Mouse (Mus musculus): Measurements from ENCODE around the gene Xcr1. TPM values are rescaled to one million over a fixed set of nuclear protein-coding genes. Genes with fewer than 3 reads are reported as not detected.
A peak's percentile ranks its signal among the peaks of the same experiment; 100 is the strongest.

The Xcr1 gene
- 0.06 TPM in 1 of 2 replicates, not detected in the other for polyA plus RNA-seq (2014; fragmentation: Nextera tagmentation; extraction: Ambion mirVana)

GRCm38 (mm10) chr9:123861929-123862328, at the start of gene Xcr1:
TSS of gene Xcr1 (minus strand) at chr9:123862029.
- no peak for ATAC-seq (ENCODE audit: low read depth)
- no peak for DNase-seq (ENCODE audit: low spot score)
- no peaks in the 10 kb centered on the region for H3K9me3 ChIP-seq (ENCODE audit: control insufficient read depth, low read length)
- H3K4me2 ChIP-seq (ENCODE audit: low read depth, low read length), result no peak within 1 kb of the TSS
- no peak within 1 kb of the TSS for H3K4me3 ChIP-seq (ENCODE audit: low read depth, low read length)
- H3K36me3 ChIP-seq (ENCODE audit: control insufficient read depth, insufficient read depth, low read length), result no peaks in the 10 kb centered on the region
- H3K9ac ChIP-seq (ENCODE audit: low read depth, low read length), result no peak within 1 kb of the TSS
- 84% methylated on average over 9 of the region's 9 CpGs for WGBS
- no peaks in the 10 kb centered on the region for H3K27me3 ChIP-seq (replicated peaks; ENCODE audit: control insufficient read depth, insufficient read depth, low read length)
- no peaks in the 10 kb centered on the region for H3K4me1 ChIP-seq (ENCODE audit: control insufficient read depth, insufficient read depth, low read length)
- H3K27ac ChIP-seq (replicated peaks; ENCODE audit: low read depth, low read length), result no peak within 1 kb of the TSS; the same call in 1 of the 2 replicates

- Histone ChIP-seq H3K27me3 (replicated peaks; ENCODE audit: control insufficient read depth, insufficient read depth, low read length) (no peaks in the 10 kb centered on the region), H3K36me3 (ENCODE audit: control insufficient read depth, insufficient read depth, low read length) (no peaks in the 10 kb centered on the region), H3K9me3 (ENCODE audit: control insufficient read depth, low read length) (no peaks in the 10 kb centered on the region), H3K27ac (replicated peaks; ENCODE audit: low read depth, low read length) (no peak overlapping the region), H3K9ac (ENCODE audit: low read depth, low read length) (no peak overlapping the region), H3K4me1 (ENCODE audit: control insufficient read depth, insufficient read depth, low read length) (no peaks in the 10 kb centered on the region), H3K4me2 (ENCODE audit: low read depth, low read length) (no peak overlapping the region), H3K4me3 (ENCODE audit: low read depth, low read length) (no peak overlapping the region)
- DNase-seq (ENCODE audit: low spot score), result no peak
- 68% methylated on average over 4 of the region's 4 CpGs for WGBS
- ATAC-seq (ENCODE audit: low read depth), result no peak
Measured at GRCm38 (mm10) chr9:123872049-123872448, 10.2 kb upstream of the Xcr1 start.

- ATAC-seq (ENCODE audit: low read depth), result no peak
- peak; percentile 26 for DNase-seq (ENCODE audit: low spot score)
- no peak overlapping the region for H3K27ac ChIP-seq (replicated peaks; ENCODE audit: low read depth, low read length)
- 74% methylated on average over 3 of the region's 6 CpGs for WGBS
- H3K4me1 ChIP-seq (ENCODE audit: control insufficient read depth, insufficient read depth, low read length), result no peaks in the 10 kb centered on the region
- no peak overlapping the region for H3K4me2 ChIP-seq (ENCODE audit: low read depth, low read length)
- no peak overlapping the region for H3K4me3 ChIP-seq (ENCODE audit: low read depth, low read length)
- no peaks in the 10 kb centered on the region for H3K36me3 ChIP-seq (ENCODE audit: control insufficient read depth, insufficient read depth, low read length)
- no peaks in the 10 kb centered on the region for H3K27me3 ChIP-seq (replicated peaks; ENCODE audit: control insufficient read depth, insufficient read depth, low read length)
- H3K9me3 ChIP-seq (ENCODE audit: control insufficient read depth, low read length), result no peaks in the 10 kb centered on the region
- H3K9ac ChIP-seq (ENCODE audit: low read depth, low read length), result no peak overlapping the region
Measured at GRCm38 (mm10) chr9:123869167-123869784, 7.4 kb upstream of the Xcr1 start.

GRCm38 (mm10) chr9:123863641-123864040, 1.8 kb upstream of the Xcr1 start:
- no peak for ATAC-seq (ENCODE audit: low read depth)
- DNase-seq (ENCODE audit: low spot score), result no peak
- no peak overlapping the region for H3K4me3 ChIP-seq (ENCODE audit: low read depth, low read length)
- H3K4me2 ChIP-seq (ENCODE audit: low read depth, low read length), result no peak overlapping the region
- H3K9me3 ChIP-seq (ENCODE audit: control insufficient read depth, low read length), result no peaks in the 10 kb centered on the region
- 92% methylated on average over 1 of the region's 1 CpGs for WGBS
- no peaks in the 10 kb centered on the region for H3K4me1 ChIP-seq (ENCODE audit: control insufficient read depth, insufficient read depth, low read length)
- H3K9ac ChIP-seq (ENCODE audit: low read depth, low read length), result no peak overlapping the region
- no peak overlapping the region for H3K27ac ChIP-seq (replicated peaks; ENCODE audit: low read depth, low read length)
- no peaks in the 10 kb centered on the region for H3K36me3 ChIP-seq (ENCODE audit: control insufficient read depth, insufficient read depth, low read length)
- H3K27me3 ChIP-seq (replicated peaks; ENCODE audit: control insufficient read depth, insufficient read depth, low read length), result no peaks in the 10 kb centered on the region

- H3K9ac ChIP-seq (ENCODE audit: low read depth, low read length), result no peak overlapping the region
- no peaks in the 10 kb centered on the region for H3K4me1 ChIP-seq (ENCODE audit: control insufficient read depth, insufficient read depth, low read length)
- H3K4me2 ChIP-seq (ENCODE audit: low read depth, low read length), result no peak overlapping the region
- 81% methylated on average over 1 of the region's 1 CpGs for WGBS
- no peak for ATAC-seq (ENCODE audit: low read depth)
- no peak overlapping the region; the same call in 1 of the 2 replicates for H3K27ac ChIP-seq (replicated peaks; ENCODE audit: low read depth, low read length)
- H3K9me3 ChIP-seq (ENCODE audit: control insufficient read depth, low read length), result no peaks in the 10 kb centered on the region
- no peak for DNase-seq (ENCODE audit: low spot score)
- no peak overlapping the region for H3K4me3 ChIP-seq (ENCODE audit: low read depth, low read length)
- no peaks in the 10 kb centered on the region for H3K27me3 ChIP-seq (replicated peaks; ENCODE audit: control insufficient read depth, insufficient read depth, low read length)
- H3K36me3 ChIP-seq (ENCODE audit: control insufficient read depth, insufficient read depth, low read length), result no peaks in the 10 kb centered on the region
Measured at GRCm38 (mm10) chr9:123862895-123863616, 1.2 kb upstream of the Xcr1 start.

- no peak overlapping the region for H3K9ac ChIP-seq (ENCODE audit: low read depth, low read length)
- no peaks in the 10 kb centered on the region for H3K36me3 ChIP-seq (ENCODE audit: control insufficient read depth, insufficient read depth, low read length)
- H3K4me1 ChIP-seq (ENCODE audit: control insufficient read depth, insufficient read depth, low read length), result peaks cover 3% of the 10 kb centered on the region; the same call in 1 of the 2 replicates
- H3K27ac ChIP-seq (replicated peaks; ENCODE audit: low read depth, low read length), result no peak overlapping the region
- no peaks in the 10 kb centered on the region for H3K9me3 ChIP-seq (ENCODE audit: control insufficient read depth, low read length)
- 79% methylated on average over 2 of the region's 2 CpGs for WGBS
- no peak overlapping the region for H3K4me2 ChIP-seq (ENCODE audit: low read depth, low read length)
- no peak for ATAC-seq (ENCODE audit: low read depth)
- no peaks in the 10 kb centered on the region for H3K27me3 ChIP-seq (replicated peaks; ENCODE audit: control insufficient read depth, insufficient read depth, low read length)
- DNase-seq (ENCODE audit: low spot score), result no peak
- H3K4me3 ChIP-seq (ENCODE audit: low read depth, low read length), result no peak overlapping the region
Measured at GRCm38 (mm10) chr9:123856836-123857235, 5.0 kb downstream of the Xcr1 start.

- Histone ChIP-seq H3K27ac (replicated peaks; ENCODE audit: low read depth, low read length) (peak overlapping the region; percentile 59), H3K4me1 (ENCODE audit: control insufficient read depth, insufficient read depth, low read length) (peaks cover 3% of the 10 kb centered on the region; the same call in 1 of the 2 replicates), H3K4me3 (ENCODE audit: low read depth, low read length) (peak overlapping the region; percentile 41), H3K4me2 (ENCODE audit: low read depth, low read length) (peak overlapping the region; percentile 55), H3K36me3 (ENCODE audit: control insufficient read depth, insufficient read depth, low read length) (no peaks in the 10 kb centered on the region), H3K9me3 (ENCODE audit: control insufficient read depth, low read length) (no peaks in the 10 kb centered on the region), H3K27me3 (replicated peaks; ENCODE audit: control insufficient read depth, insufficient read depth, low read length) (no peaks in the 10 kb centered on the region), H3K9ac (ENCODE audit: low read depth, low read length) (peak overlapping the region; percentile 46)
- ATAC-seq (ENCODE audit: low read depth) (no peak), DNase-seq (ENCODE audit: low spot score) (no peak)
- 69% methylated on average over 5 of the region's 5 CpGs for WGBS
Measured at GRCm38 (mm10) chr9:123852449-123853390, 9.1 kb downstream of the Xcr1 start.

GRCm38 (mm10) chr9:123851713-123852448, 9.9 kb downstream of the Xcr1 start, which contains the start of gene Fyco1:
TSS of gene Fyco1 (minus strand) at chr9:123851899.
- Histone ChIP-seq H3K36me3 (ENCODE audit: control insufficient read depth, insufficient read depth, low read length) (no peaks in the 10 kb centered on the region), H3K27me3 (replicated peaks; ENCODE audit: control insufficient read depth, insufficient read depth, low read length) (no peaks in the 10 kb centered on the region), H3K9me3 (ENCODE audit: control insufficient read depth, low read length) (no peaks in the 10 kb centered on the region), H3K9ac (ENCODE audit: low read depth, low read length) (peak within 1 kb of the TSS; percentile 91), H3K4me1 (ENCODE audit: control insufficient read depth, insufficient read depth, low read length) (peaks cover 3% of the 10 kb centered on the region; the same call in 1 of the 2 replicates), H3K4me2 (ENCODE audit: low read depth, low read length) (peak within 1 kb of the TSS; percentile 80), H3K4me3 (ENCODE audit: low read depth, low read length) (peak within 1 kb of the TSS; percentile 87), H3K27ac (replicated peaks; ENCODE audit: low read depth, low read length) (peak within 1 kb of the TSS; percentile 96)
- WGBS, result under 1% methylated on average over 40 of the region's 47 CpGs
- DNase-seq (ENCODE audit: low spot score), result peak; percentile 100
- ATAC-seq (ENCODE audit: low read depth), result peak; percentile 97
